Mouse (Mus musculus) kidney, embryonic 14.5 days (tissue): Measurements from ENCODE around the gene Ubr3. TPM values are rescaled to one million over a fixed set of nuclear protein-coding genes. Genes with fewer than 3 reads are reported as not detected.
A peak's percentile ranks its signal among the peaks of the same experiment; 100 is the strongest.
"Not testable (repeated sequence)": the region's sequence is repeated elsewhere in the genome, so short reads cannot be mapped to it uniquely, and the experiment has no call there.

Experiments used
- ATAC-seq: fragments of 200-750 bp; cut with Nextera tagmentation; 2 replicates; pipeline ENCODE4 v1.8.0; 2017; ENCODE audit warnings: moderate number of reproducible peaks, mild to moderate bottlenecking, moderate TSS enrichment, moderate library complexity; ENCODE audit not compliant: low FRiP score, low TSS enrichment
- H3K27ac ChIP-seq: fragments of 300-500 bp; sonication (generic); 2 replicates; pipeline ENCODE4 v1.5.1; 2014; ENCODE audit warnings: low read depth, mild to moderate bottlenecking, low read length, moderate library complexity, mixed read lengths
- H3K27me3 ChIP-seq: fragments of 300-500 bp; sonication (generic); 2 replicates; pipeline ENCODE4 v1.6.1; 2014; ENCODE audit warnings: mild to moderate bottlenecking, low read length; ENCODE audit not compliant: control insufficient read depth, insufficient read depth
- H3K36me3 ChIP-seq: fragments of 300-500 bp; sonication (generic); 2 replicates; pipeline ENCODE4 v1.6.1; 2014; ENCODE audit warnings: low read length, mixed read lengths; ENCODE audit not compliant: control insufficient read depth, insufficient read depth
- H3K4me1 ChIP-seq: fragments of 300-500 bp; sonication (generic); 2 replicates; pipeline ENCODE4 v1.6.1; 2014; ENCODE audit warnings: low read length, mixed read lengths; ENCODE audit not compliant: control insufficient read depth, insufficient read depth
- H3K4me2 ChIP-seq: fragments of 300-500 bp; sonication (generic); replicated peaks from 2 replicates; pipeline ENCODE4 v1.6.1; 2014; ENCODE audit warnings: low read depth, mild to moderate bottlenecking, low read length
- H3K4me3 ChIP-seq: fragments of 300-500 bp; sonication (generic); 2 replicates; pipeline ENCODE4 v1.5.1; 2014; ENCODE audit warnings: mild to moderate bottlenecking, low read length
- H3K9ac ChIP-seq: fragments of 300-500 bp; sonication (generic); 2 replicates; pipeline ENCODE4 v1.6.1; 2014; ENCODE audit warnings: low read depth, mild to moderate bottlenecking, low read length, moderate library complexity
- H3K9me3 ChIP-seq: fragments of 300-500 bp; sonication (generic); 2 replicates; pipeline ENCODE4 v1.6.1; 2016; ENCODE audit warnings: low read length; ENCODE audit not compliant: control insufficient read depth
- WGBS: fragments of 180-500 bp; shearing (Covaris S2); extraction: QIAGEN DNeasy Blood & Tissue Kit; methylation state at CpG from one replicate; pipeline ENCODE4 v1.1.7; 2014; 5-methylcytosine and 5-hydroxymethylcytosine counted together
- polyA plus RNA-seq: library from polyadenylated mRNA; unstranded; fragments of >200 nt; fragmentation: Nextera tagmentation; extraction: Ambion mirVana; gene quantifications from 2 replicates; pipeline ENCODE4 v1.2.1, GENCODE M21; 2014

The Ubr3 gene
- polyA plus RNA-seq, 1 experiment from 2014 or later = 18.6 TPM

DNA sequence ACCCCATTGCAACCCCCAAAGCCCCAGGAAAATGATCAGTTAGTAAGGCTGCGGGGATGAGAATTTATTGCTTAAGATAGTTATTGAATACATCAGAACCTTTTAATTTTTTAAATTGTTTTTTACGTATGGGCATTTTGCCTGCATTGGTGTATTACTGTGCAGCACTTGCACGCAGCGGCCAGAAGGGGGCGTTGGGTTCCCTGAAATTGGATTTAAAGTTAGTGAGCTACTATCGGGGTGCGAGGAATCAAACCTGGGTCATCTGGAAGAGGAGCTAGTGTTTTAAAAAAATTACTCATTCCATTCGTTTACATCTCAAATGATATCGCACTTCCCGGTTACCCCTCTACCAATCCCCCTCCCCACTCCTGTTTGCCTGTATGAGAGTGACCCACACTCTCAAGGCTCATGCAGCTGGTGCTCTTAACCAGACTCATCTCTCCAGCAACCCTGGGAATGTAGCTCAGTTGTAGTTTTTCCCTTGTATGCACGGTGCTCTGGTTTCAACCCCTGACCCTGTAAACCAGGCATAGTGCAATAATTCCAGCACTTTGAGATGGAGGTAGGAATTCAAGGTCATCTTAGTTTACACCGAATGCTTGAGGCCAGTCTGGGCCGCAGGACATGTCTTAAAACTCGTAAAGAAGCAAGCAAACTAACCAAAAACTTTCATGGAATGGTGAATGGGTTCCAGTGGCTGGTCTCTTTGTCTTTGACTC, 1.4 kb upstream of the Ubr3 start:
- Histone ChIP-seq H3K4me1 (peaks cover 4% of the 10 kb centered on the region; the same call in 1 of the 2 replicates), H3K36me3 (no peaks in the 10 kb centered on the region), H3K27ac (no peak overlapping the region), H3K9ac (no peak overlapping the region), H3K4me3 (no peak overlapping the region), H3K9me3 (no peaks in the 10 kb centered on the region), H3K27me3 (no peaks in the 10 kb centered on the region), H3K4me2 (no peak overlapping the region)
- no peak for ATAC-seq
- 62% methylated on average over 14 of the region's 14 CpGs for WGBS

DNA sequence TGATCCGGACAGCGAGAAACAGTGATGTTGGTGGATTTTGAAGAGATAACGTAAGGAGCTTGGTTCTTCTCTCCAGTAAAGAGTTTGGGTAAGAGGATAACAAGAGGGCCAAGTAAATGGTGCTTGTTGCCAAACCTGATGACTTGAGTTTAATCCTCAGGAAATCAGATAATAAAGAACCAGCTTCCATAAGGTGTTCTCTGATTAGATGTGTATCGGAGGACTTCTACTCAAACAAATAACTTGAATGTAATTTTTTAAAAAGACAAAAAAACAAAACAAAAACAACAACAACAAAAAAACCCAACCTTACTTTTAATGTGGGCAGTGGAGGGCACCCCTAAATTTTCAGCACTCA, 843 bp upstream of the Ubr3 start:
- H3K4me2 ChIP-seq = no peak overlapping the region
- no peaks in the 10 kb centered on the region for H3K27me3 ChIP-seq
- no peak overlapping the region for H3K9ac ChIP-seq
- no peak overlapping the region for H3K27ac ChIP-seq
- ATAC-seq = no peak
- H3K36me3 ChIP-seq = no peaks in the 10 kb centered on the region; the same call in 1 of the 2 replicates
- 94% methylated on average over 4 of the region's 4 CpGs for WGBS
- no peaks in the 10 kb centered on the region for H3K9me3 ChIP-seq
- no peak overlapping the region for H3K4me3 ChIP-seq
- peaks cover 4% of the 10 kb centered on the region; the same call in 1 of the 2 replicates for H3K4me1 ChIP-seq

- Histone ChIP-seq H3K4me1 (peaks cover 4% of the 10 kb centered on the region; the same call in 1 of the 2 replicates), H3K27me3 (no peaks in the 10 kb centered on the region), H3K4me3 (peak overlapping the region; percentile 98), H3K36me3 (no peaks in the 10 kb centered on the region; the same call in 1 of the 2 replicates), H3K9ac (peak overlapping the region; percentile 96), H3K27ac (peak overlapping the region; percentile 57), H3K9me3 (no peaks in the 10 kb centered on the region), H3K4me2 (peak overlapping the region; percentile 80)
- ATAC-seq = peak; percentile 71
- WGBS = under 1% methylated on average over 55 of the region's 55 CpGs
These were observed 851 bp downstream of the Ubr3 start for GRCm38 (mm10) chr2:69897618-69898575.

GRCm38 (mm10) chr2:69903541-69903940, 6.5 kb downstream of the Ubr3 start:
- Histone ChIP-seq H3K36me3 (no peaks in the 10 kb centered on the region; the same call in 1 of the 2 replicates), H3K27me3 (no peaks in the 10 kb centered on the region), H3K4me3 (no peak overlapping the region), H3K9me3 (no peaks in the 10 kb centered on the region), H3K4me2 (no peak overlapping the region), H3K27ac (no peak overlapping the region), H3K4me1 (peaks cover 4% of the 10 kb centered on the region; the same call in 1 of the 2 replicates), H3K9ac (no peak overlapping the region)
- no peak for ATAC-seq
- 95% methylated on average over 3 of the region's 3 CpGs for WGBS

DNA sequence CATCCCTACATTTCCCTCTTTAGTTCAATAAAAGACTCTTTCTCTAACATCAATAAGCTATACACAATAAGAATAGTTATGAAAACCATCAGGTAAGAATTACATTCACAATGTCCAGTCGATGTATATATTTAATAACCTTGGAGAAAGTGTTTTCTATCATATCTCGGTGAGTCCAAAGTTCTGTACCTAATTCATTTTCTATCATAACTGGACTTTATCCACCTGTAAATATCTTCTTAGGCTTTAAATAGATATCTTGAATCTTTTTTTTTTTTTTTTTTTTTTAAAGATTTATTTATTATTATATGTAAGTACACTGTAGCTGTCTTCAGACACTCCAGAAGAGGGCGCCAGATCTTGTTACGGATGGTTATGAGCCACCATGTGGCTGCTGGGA, 10.3 kb downstream of the Ubr3 start:
- H3K4me3 ChIP-seq, ATAC-seq, H3K36me3 ChIP-seq, H3K9me3 ChIP-seq, H3K27ac ChIP-seq, H3K4me2 ChIP-seq, H3K27me3 ChIP-seq, H3K9ac ChIP-seq, H3K4me1 ChIP-seq: not testable (repeated sequence)
- 88% methylated on average over 4 of the region's 4 CpGs for WGBS

- H3K4me3 ChIP-seq = no peak overlapping the region
- 43% methylated on average over 2 of the region's 2 CpGs for WGBS
- peaks cover 16% of the 10 kb centered on the region for H3K36me3 ChIP-seq
- H3K4me2 ChIP-seq = no peak overlapping the region
- H3K9ac ChIP-seq = no peak overlapping the region
- no peaks in the 10 kb centered on the region for H3K27me3 ChIP-seq
- H3K27ac ChIP-seq = no peak overlapping the region
- no peak for ATAC-seq
- H3K9me3 ChIP-seq = no peaks in the 10 kb centered on the region
- H3K4me1 ChIP-seq = no peaks in the 10 kb centered on the region
These were observed 15.8 kb downstream of the Ubr3 start for GRCm38 (mm10) chr2:69912801-69913200.

GRCm38 (mm10) chr2:69917301-69917700, 20.3 kb downstream of the Ubr3 start:
- no peak overlapping the region for H3K4me3 ChIP-seq
- H3K27me3 ChIP-seq = no peaks in the 10 kb centered on the region
- no peaks in the 10 kb centered on the region for H3K4me1 ChIP-seq
- no peak overlapping the region for H3K27ac ChIP-seq
- H3K9ac ChIP-seq = no peak overlapping the region
- 94% methylated on average over 3 of the region's 3 CpGs for WGBS
- H3K4me2 ChIP-seq = no peak overlapping the region
- no peak for ATAC-seq
- H3K9me3 ChIP-seq = no peaks in the 10 kb centered on the region
- peaks cover 27% of the 10 kb centered on the region for H3K36me3 ChIP-seq

DNA sequence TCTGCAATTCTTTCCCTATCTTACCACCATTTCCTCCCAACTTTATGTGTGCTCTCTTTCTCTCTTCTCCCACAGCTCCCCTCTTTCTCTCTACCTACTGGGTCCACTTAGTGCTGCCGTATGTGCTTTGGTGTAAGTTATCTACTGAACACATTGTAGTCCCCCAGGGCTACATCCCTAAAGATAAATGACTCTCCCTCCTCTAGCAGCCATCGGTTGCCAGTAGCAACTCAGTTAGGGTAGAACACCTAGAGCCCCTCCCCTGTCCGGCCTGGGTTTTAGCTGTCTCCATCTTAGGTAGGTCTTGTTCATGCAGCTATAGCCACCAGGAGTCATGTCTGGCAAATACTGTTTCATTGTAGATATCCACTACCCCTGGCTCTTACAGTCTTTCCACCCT, 27.9 kb downstream of the Ubr3 start:
- no peak for ATAC-seq
- no peak overlapping the region for H3K27ac ChIP-seq
- no peak overlapping the region for H3K4me2 ChIP-seq
- H3K9me3 ChIP-seq = no peaks in the 10 kb centered on the region
- H3K27me3 ChIP-seq = no peaks in the 10 kb centered on the region
- no peak overlapping the region for H3K4me3 ChIP-seq
- no peak overlapping the region for H3K9ac ChIP-seq
- 84% methylated on average over 3 of the region's 3 CpGs for WGBS
- H3K4me1 ChIP-seq = no peaks in the 10 kb centered on the region
- peaks cover 25% of the 10 kb centered on the region for H3K36me3 ChIP-seq

DNA sequence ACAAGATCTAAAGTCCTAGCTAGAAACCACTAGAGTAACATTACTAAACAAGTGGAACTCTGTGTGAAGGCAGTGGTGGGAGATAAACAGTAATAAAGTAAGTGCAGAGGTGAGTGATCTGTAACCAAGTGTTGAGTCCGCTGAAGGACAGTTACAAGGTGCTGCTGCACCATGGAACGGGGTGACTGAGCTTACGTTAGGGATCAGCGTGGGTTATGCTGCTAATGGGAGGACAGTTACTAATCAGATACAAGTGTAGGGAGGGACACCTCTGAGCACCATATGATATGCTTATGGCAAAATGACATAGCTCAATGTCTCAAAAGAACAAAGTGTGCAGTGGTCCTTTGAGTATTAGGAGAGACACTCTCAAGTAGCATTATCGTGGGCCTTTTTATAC, 39.3 kb downstream of the Ubr3 start:
- peaks cover 35% of the 10 kb centered on the region for H3K36me3 ChIP-seq
- no peak overlapping the region for H3K9ac ChIP-seq
- H3K4me1 ChIP-seq = no peaks in the 10 kb centered on the region
- 86% methylated on average over 5 of the region's 5 CpGs for WGBS
- H3K9me3 ChIP-seq = no peaks in the 10 kb centered on the region
- ATAC-seq = no peak
- H3K4me2 ChIP-seq = no peak overlapping the region
- H3K27me3 ChIP-seq = no peaks in the 10 kb centered on the region
- no peak overlapping the region for H3K27ac ChIP-seq
- H3K4me3 ChIP-seq = no peak overlapping the region
